Mouse (Mus musculus) heart, postnatal 10 days (tissue): ENCODE measurements around the gene Tekt4. TPM values are rescaled to one million over a fixed set of nuclear protein-coding genes. Genes with fewer than 3 reads are reported as not detected.

Source experiments
- DNase-seq, 2 experiments: peaks; one replicate each; pipeline ENCODE4 v3.0.0; 2021
- intact Hi-C: fragments of 180-260 bp; cut with DNase I; formaldehyde crosslinking; loops from one replicate; pipeline ENCODE4 v1.15.1; 2025
- total RNA-seq, 2 experiments: library from RNA; stranded (reverse); gene quantifications; 2 replicates each; pipeline ENCODE4 v1.2.3; 2021

The Tekt4 gene
- not detected for total RNA-seq

DNA sequence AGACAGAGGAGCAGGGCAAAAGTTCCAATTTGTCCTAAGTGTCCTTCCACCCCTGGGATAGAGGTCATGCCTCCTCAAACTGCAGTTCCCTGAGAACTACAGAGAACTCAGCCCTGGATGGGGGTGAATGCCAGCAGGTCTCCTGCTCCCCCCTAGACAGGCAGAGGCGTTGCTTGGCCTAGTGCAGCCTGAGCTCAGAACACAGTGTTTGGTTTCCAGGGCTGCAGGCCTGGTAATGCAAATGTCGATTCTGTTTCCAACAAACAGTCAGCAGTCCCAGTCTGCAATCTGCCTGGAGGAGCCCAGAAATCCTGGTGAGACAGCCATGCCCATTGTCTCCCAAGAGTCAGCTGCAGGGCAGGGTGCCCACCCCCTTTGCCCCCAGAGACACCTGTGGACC lies at the start of gene Tekt4:
Gene Tekt4, plus strand, starts transcription at position 344 of the 400 bp plus-strand sequence.
- no peak for DNase-seq
- intact Hi-C loops: no loop called here

- intact Hi-C loops: no loop called here
Measured at GRCm38 (mm10) chr17:25405224-25405895, 49.1 kb upstream of the Tekt4 start.

DNA sequence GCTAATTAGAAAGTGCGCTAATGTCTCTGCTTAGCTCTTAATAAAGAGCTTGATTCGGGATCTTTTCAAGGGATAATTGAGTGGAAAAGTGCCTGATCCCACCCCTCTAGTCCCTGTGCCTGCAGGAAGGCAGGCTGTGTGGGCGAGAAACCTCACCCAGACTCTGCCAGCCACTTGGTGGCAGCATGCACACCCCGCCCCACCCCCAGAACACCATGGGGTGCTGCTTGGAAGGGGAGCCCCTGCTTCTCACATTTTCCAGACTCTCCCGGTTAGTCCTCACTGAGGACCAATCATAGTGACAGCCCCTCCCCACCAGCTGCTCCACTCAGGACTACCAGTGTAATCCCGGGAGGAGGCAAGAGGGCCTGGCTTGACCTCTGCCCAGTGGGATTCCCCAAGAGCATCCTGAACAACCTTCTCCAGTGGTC lies 48.4 kb upstream of the Tekt4 start:
- DNase-seq: peak in 1 of 2 experiments; percentile 36
- intact Hi-C loops: no loop called here

More at GRCm38 (mm10) chr17:25405224-25405895, 49.1 kb upstream of the Tekt4 start:
- peak in 1 of 2 experiments; percentile 10 for DNase-seq

DNA sequence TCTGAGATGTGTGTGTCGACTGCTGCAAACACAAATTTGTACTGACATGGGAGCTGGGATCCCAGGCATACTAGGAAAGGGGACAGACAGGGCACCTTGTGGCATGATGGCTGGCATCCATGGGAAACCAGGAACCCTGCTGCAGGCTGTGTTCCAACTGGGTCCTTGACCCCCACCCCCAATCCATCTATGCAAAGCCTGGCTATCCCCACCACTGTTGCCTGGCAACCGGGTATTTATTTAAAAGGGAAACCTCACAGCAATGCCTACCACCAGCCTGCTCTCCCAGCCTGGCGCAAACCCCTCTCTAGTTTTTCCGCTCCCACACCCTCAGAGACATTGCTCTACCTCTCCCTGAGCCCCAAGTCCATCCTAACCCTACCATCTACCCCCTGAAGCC lies 47.1 kb upstream of the Tekt4 start:
- intact Hi-C loops: no loop called here
- DNase-seq: peak in 1 of 2 experiments; percentile 10

- intact Hi-C loops: no loop called here
- no peak for DNase-seq
Measured at GRCm38 (mm10) chr17:25408302-25408999, 46.0 kb upstream of the Tekt4 start.

DNA sequence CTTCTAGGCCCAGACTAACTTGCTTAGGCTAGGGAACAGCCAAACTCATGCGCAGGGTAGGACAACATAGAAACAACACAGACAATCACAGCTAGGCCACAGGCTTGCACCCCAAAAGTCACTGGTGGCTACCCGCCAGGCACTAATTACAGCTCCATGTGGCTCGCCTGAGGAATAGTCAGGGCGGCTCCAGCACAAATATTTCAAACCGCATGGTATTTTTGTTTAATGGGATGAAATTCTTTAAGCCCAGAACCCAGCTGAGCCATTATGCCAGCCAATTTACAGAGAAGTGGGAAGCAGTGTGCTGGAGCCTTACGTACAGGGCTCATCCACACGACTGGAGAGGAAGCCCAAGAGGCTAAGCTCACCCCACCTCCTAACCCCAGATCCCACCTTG lies 44.8 kb upstream of the Tekt4 start:
- intact Hi-C loops: no loop called here
- DNase-seq: no peak

GRCm38 (mm10) chr17:25410180-25410579 lies 44.2 kb upstream of the Tekt4 start:
- intact Hi-C loops: no loop called here
- DNase-seq: no peak

GRCm38 (mm10) chr17:25410786-25411185 lies 43.6 kb upstream of the Tekt4 start:
- intact Hi-C loops: no loop called here
- DNase-seq: no peak

DNA sequence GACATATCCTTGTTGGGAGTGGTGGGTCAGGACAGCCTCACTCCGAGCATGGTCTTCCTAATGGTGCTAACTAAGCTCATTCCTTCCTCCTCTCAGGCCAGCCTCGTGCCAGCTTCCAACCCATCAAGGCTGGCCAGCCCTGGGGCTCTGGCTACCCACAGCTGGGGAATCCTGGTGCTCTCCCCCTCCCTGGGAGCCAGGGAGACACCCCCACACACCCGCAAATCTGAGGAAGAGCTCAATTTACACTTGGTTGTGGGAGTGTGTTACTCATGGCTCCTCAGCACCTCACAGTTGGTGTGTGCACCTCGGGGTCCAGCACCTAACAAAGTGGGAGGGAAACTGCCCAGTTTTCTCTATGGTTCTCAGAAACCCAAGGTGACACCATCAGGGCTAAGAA lies 43.2 kb upstream of the Tekt4 start:
- no peak for DNase-seq
- intact Hi-C loops: no loop called here

DNA sequence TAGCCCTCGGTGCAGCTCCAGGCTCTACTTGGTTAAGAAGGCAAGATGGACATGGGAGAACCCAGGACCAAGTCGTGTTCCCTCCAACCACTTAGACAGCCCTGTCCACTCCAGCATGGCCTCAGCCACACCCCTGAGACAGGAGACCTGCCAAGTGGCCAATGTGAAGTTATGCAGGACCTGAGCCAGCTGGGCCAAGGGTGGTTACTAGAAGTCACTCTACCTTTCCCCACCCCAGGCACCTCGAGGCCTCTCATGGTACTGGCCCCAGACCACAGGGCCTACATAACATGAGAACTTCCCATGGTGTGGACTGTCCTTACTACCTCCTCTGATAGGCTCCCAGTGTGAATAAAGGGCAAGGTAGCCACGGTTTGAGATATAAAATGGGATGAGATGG lies 40.2 kb upstream of the Tekt4 start:
- intact Hi-C loops: no loop called here
- DNase-seq: peak; percentile 83 to 84

- intact Hi-C loops: no loop called here
- DNase-seq: no peak
Measured at GRCm38 (mm10) chr17:25414917-25415316, 39.5 kb upstream of the Tekt4 start.

GRCm38 (mm10) chr17:25415421-25415913 lies 38.9 kb upstream of the Tekt4 start:
- peak; percentile 45 to 50 for DNase-seq
- intact Hi-C loops: no loop called here

GRCm38 (mm10) chr17:25416219-25416618 lies 38.2 kb upstream of the Tekt4 start:
- DNase-seq: peak; percentile 49 to 62
- intact Hi-C loops: no loop called here

GRCm38 (mm10) chr17:25417990-25418389 lies 36.4 kb upstream of the Tekt4 start:
- intact Hi-C loops: no loop called here
- DNase-seq: no peak

- DNase-seq: no peak
- intact Hi-C loops: no loop called here
Measured at GRCm38 (mm10) chr17:25418926-25419325, 35.5 kb upstream of the Tekt4 start.

- intact Hi-C loops: no loop called here
- DNase-seq: no peak
Measured at GRCm38 (mm10) chr17:25420998-25421397, 33.4 kb upstream of the Tekt4 start.

- DNase-seq: no peak
- intact Hi-C loops: no loop called here
Measured at GRCm38 (mm10) chr17:25424526-25425080, 29.8 kb upstream of the Tekt4 start.

DNA sequence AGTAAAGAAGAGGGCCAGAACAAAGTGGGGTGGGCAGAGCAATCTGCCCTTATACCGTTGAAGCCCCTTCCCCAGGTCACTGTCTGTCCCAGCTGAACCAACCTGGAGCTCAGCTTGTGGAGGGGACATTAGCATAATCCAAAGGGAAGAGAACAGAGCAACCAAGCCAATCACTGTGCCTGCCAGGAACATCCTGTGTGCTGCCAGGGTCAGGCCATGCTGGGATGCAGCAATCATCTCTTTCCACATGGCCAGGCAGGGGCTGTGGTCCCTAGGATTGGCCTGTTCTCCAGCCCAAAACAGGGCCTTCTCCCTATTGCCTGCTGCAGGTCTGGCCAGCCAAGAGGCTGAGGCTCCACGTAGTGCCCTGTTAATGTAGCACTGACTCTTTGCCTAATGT lies 28.4 kb upstream of the Tekt4 start:
- intact Hi-C loops: no loop called here
- no peak for DNase-seq

GRCm38 (mm10) chr17:25427441-25427840 lies 27.0 kb upstream of the Tekt4 start:
- DNase-seq: peak; percentile 67 to 76
- intact Hi-C loops: no loop called here

GRCm38 (mm10) chr17:25429240-25429639 lies 25.2 kb upstream of the Tekt4 start:
- intact Hi-C loops: no loop called here
- DNase-seq: no peak

DNA sequence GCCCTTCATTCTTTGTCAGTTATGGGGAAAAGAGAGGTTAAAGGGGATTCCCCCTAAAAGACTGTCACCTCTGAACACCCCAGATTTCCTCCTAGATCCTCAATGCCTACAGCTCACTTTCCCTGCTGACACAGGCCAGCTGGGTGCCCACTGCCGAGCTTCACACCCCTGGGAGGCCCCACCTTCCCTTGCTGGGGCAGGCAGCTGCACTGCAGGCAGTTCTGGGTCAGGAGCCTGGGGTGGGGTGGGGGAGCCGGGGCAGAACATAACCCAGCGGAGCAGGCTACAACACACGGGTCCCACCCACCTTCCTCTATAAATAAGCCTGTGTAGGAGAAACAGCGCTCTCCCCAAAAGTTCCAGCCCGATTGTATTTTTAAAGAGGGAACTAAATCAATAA lies 24.5 kb upstream of the Tekt4 start:
- intact Hi-C loops: no loop called here
- peak in 1 of 2 experiments; percentile 14 for DNase-seq

DNA sequence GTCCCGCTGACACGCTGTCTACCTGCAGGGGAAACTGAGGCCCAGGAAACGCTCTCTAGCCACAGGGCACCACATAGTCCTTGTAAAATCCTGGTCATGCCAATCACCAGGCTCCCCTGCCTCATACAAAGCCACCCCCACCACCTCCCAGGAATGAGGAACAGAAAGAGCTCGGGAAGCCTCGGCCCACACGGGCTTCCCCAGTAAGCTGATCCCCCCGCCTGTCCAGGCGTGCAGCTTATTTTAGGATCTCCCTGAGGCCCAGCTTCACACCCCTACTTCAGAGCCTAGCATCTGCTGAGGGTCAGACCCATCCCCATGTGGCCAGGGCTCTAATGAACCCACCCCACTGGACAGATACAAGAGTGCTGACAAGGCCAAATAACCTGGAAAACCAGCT lies 23.9 kb upstream of the Tekt4 start:
- no peak for DNase-seq
- intact Hi-C loops: no loop called here
